Mouse (Mus musculus) kidney, adult 8-10 months (tissue): ENCODE measurements around the gene Smim6.

Source experiments
- DNase-seq, 2 experiments: peaks; one replicate each; pipeline ENCODE4 v3.0.0; 2022

The Smim6 gene

DNA sequence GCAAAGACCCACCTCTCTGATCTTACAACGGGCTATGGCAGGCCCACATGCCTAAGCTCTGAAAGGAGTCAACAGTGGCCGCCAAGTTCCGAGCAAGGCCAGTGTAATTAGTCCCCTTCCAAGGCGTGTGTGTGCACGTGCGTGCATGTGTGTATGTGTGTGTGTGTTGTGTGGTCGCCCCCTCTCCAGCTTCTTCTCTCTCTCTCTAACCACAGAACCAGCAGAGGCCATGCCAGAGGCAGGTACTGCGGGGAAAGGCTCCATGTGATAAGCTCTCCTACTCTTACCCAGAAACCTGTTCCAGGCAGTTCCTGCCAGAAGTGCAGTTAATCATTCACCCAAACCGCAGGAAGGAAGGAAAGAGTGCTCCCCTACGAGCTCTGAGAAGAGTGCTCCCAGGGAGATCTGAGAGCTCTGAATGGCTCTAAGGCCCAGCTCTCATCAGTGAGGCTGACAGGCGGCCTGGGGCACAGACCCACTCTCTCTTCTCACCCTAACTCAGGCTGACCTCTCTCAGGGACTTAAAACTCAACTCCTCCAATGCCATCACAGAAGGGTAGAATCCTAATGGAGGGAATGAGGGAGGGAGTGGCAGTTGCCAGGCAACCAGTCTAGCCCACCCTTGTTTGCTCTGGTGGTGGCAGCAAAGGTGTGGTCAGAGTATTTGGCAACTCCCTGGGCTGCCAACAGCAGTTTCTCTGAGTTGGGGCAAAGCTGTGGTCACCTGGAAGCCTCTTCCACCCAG, at the start of gene Smim6:
TSS of gene Smim6 (plus strand) at position 386 of the 745 bp plus-strand sequence.
- DNase-seq = peak; percentile 82 to 89

- DNase-seq = no peak
Observed at GRCm38 (mm10) chr11:115863895-115864294, 47.9 kb upstream of the Smim6 start.

- DNase-seq = no peak
Observed at GRCm38 (mm10) chr11:115869393-115869792, 42.4 kb upstream of the Smim6 start.

GRCm38 (mm10) chr11:115872437-115872836, 39.4 kb upstream of the Smim6 start:
- no peak for DNase-seq

- DNase-seq = no peak
Observed at GRCm38 (mm10) chr11:115875935-115876334, 35.9 kb upstream of the Smim6 start.

GRCm38 (mm10) chr11:115876438-115876837, 35.4 kb upstream of the Smim6 start:
- no peak for DNase-seq

DNA sequence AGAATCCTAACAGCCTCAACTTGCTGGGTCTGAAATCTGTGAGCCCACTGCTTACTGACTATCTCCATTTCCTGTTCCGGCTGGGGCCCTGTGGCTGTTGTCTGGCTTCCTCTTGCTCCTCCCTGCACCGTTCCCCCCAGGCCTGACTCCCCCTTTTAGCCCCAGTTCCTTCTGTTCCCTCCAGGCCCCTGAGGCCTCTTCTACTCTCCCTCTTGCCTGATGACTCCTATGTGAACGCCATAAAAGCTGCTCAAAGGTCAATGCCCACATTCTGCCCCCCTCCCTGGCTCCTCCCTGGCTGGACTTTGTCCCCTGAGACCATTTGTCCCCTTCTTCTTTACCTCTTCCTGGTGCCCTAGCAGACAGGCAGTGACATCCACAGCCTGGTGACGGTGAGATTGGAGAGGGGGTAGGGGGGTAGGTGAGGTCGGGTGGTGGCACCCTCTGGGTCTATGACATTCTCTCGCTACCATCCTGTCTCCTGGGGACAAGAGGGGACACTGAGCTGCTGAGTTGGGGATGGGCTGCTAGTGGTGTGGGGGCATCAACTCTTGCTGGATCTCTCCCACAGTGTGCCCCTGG, 34.6 kb upstream of the Smim6 start:
- peak; percentile 85 to 88 for DNase-seq

GRCm38 (mm10) chr11:115878071-115878470, 33.7 kb upstream of the Smim6 start:
- peak; percentile 46 to 60 for DNase-seq

DNA sequence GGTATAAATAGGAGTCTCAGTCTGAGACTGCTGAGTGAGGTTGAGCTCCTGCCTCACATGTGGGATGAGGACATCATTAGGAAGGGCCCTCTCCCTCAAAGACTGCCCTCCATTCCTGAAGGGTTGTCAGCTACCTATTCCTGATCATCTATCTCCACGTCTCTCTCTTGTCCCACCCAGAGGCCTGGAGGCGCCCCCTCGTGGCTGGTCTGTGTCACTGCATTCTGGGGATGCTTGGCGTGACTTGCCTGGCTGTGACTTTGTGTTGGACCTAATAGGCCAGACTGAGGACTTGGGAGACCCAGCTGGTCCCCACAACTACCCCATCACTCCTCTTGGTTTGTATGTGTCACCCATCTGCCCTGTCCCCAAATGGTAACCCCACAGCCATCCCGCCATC, 30.8 kb upstream of the Smim6 start:
- DNase-seq = no peak

- DNase-seq = no peak
Observed at GRCm38 (mm10) chr11:115883251-115883650, 28.6 kb upstream of the Smim6 start.

GRCm38 (mm10) chr11:115884361-115884760, 27.5 kb upstream of the Smim6 start:
- DNase-seq = peak in 1 of 2 experiments; percentile 66

DNA sequence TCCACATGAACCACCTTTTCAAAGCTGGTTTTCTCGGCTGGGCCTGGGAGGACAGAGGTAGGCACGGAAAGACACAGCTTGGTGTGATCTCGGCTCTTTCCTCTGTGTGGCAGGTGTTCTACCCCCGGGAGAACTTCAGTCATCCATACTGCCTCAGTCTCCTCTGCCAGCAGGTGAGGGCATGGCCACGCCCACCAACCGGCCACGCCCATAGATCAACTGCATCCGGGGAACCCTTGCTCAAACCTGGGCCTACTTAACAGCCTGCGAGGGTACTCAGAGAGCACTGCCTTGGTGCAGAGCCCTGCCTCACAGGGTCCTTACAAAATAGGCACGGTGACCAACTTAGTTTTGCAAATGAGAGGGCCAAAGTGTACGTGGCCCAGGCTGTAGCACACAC, 26.5 kb upstream of the Smim6 start:
- DNase-seq = no peak

DNA sequence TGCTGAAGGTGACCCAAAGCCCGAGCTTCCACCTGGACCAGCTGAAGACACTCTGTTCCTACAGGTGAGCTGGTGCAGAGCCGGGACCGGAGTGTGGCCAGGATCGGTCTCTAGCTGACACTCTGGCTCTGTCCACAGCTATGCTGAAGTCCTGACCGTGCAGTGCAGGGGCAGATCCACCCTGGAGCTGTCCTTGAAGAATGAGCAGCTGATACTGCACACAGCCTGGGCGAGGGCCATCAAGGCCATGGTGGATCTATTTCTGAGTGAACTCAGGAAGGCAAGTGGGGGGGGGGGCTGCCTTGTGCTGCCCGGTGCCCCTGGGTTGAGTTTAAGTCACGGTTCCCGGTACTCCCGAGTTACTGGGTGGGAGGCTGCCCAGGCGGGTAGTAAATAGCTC, 25.4 kb upstream of the Smim6 start:
- no peak for DNase-seq

DNA sequence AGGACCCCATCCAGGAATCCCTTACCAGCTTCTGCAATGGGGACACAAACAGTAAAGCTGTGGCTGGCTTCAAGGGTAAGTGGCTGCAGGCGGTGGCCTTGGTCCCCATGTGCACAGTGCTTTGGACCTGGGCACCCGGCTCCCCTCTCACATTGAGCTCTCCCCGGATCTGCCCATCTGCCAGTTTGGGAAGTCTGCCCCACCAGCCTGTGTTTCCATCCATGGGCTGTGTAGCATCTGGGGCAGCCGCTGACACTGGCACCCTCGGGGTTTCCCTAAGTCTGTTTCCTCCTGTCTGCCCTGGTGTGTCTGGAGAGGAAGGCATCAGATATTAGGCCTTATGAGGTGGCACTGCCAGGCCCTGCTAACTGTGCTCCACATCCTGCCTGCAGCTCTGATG, 23.8 kb upstream of the Smim6 start:
- no peak for DNase-seq

GRCm38 (mm10) chr11:115889159-115889558, 22.7 kb upstream of the Smim6 start:
- DNase-seq = no peak

DNA sequence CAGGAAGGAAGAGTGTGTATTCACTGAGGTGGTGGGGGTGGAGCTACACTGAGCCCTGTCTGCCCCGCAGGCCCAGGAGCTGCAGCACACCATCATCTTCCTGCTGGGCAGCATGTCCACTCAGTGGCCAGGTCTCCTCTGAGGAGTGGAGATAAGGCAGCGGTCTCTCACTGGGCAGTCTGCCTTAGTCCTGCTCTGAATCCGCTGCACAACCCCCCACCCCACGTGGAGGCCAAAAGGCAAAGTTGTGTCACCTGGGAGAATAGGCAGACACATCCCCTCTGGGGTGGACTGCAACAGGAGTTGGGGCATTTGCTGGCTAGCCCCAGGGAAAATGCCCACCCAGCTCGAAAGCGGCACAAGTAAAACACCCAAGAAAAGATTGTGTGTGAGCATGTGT, 19.6 kb upstream of the Smim6 start:
- DNase-seq = no peak

DNA sequence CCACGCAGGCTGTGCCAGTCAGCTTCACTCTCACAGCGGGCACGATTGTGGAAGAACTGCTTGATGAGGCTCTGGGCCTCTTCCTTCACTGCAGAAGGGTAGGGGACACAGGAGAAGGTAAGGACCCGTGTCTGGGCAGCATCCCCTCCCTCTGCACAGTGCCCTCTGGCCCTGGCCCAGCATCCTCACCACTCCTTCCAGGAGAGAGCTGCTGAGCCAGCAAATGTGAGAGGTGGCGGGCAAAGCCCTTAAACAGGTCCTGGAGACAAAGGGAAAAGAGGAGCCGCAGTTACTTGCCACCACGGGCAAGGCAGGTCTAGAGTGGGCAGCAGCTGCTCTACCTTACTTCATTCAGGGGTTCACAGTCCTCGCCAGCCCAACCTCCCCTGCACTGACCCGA, 18.7 kb upstream of the Smim6 start:
- peak in 1 of 2 experiments; percentile 46 for DNase-seq

DNA sequence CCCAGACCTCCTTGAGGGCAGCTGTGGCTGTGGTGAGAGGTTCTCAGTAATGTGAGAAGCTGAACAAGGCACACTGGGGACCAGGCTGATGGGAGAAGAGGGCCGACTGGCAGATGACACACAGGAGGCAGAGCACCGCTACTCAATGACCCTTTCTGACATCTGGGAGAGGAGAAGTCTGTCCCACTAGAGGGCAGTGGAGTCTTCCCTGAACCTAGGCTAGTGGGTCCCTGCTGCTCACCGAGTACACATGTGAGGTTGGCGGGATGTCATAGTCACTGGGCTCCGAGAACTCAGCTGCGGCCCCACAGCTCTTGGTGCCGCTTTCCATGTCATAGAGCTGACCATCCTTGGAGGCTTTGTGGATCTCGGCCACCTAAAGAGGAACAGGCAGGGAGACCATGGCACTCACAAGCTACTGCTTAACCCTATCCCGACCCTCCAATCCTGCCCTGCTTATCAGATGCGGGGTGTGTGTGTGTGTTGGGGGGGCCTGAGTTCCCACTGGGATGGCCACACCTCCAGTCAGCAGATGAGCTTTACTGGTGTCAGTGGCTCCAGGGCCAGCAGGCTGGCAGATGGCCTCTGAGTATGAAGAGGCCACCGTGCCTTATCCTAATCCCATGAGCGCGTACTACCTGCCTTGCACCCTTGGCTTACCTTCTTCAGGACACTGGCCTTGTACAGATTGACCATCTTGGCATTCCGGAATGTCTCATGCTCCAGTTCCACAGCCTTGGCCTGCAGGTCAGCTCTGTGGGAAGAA, 16.9 kb upstream of the Smim6 start:
- DNase-seq = peak in 1 of 2 experiments; percentile 49

DNA sequence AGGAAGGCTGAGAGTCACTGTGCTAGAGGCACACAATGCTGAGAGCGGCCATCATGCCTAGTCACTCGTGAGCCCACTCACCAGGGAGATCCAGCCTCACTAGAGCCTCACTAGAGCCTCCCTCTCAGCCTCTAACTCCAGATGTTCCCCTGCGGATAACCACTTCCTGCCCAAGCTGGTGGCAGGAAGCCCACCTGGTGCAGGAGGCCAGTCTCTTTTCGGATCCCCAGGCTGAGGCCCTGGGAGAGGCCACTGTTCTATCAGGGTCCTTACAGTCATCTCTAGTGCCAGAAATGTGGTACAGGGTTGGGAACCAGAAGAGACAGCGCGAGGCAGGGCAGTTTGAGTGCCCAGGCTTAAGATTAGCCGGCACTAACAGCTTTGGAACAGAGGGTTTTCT, 13.4 kb upstream of the Smim6 start:
- no peak for DNase-seq

DNA sequence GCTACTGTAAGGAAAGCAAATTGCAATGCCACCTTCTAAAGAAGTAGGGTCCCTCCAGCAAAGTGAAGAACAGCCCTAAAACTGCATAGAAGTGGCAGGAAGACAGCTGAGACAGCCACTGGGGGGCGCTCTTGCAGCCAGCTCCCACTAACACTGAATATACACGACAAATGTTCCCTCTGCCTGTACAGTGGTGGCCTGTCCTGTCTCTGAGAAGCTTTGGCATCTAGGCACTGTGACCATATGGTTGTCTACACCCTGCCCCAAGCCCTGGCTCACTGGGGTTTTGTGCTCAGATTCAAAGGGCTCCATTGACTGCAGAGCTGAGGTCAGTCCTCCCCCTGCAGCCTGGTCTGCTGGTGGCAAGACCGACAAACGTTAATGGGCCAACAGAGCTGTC, 12.9 kb upstream of the Smim6 start:
- DNase-seq = peak in 1 of 2 experiments; percentile 47

GRCm38 (mm10) chr11:115899486-115900266, 12.1 kb upstream of the Smim6 start, which contains the start of gene Smim5:
Smim5 (plus strand) TSS chr11:115899966.
- peak; percentile 83 to 91 for DNase-seq

- DNase-seq = peak in 1 of 2 experiments; percentile 56
Observed at GRCm38 (mm10) chr11:115900561-115901337, 11.1 kb upstream of the Smim6 start.
